Mouse (Mus musculus) activated CD4-positive, CD25-positive, alpha-beta regulatory T cell, adult 4 months (primary cell): ENCODE results near the gene Samd14. TPM values are rescaled to one million over a fixed set of nuclear protein-coding genes. Genes with fewer than 3 reads are reported as not detected.

Experiments used
- ATAC-seq: one replicate; pipeline ENCODE4 v1.8.0; 2017
- polyA plus RNA-seq, 2 experiments: library from polyadenylated mRNA; unstranded; fragments of 100-300 nt; shearing (Covaris generic); gene quantifications; one replicate each; pipeline ENCODE4 v1.2.1; 2017

Gene Samd14
- polyA plus RNA-seq, 2 experiments from 2014 or later = 0.32 TPM; not detected in 1

GRCm38 (mm10) chr11:95074694-95075093 lies 65.0 kb downstream of the Samd14 start:
- ATAC-seq = no peak

GRCm38 (mm10) chr11:95075197-95076040 lies 65.7 kb downstream of the Samd14 start:
- ATAC-seq = no peak

Other genes starting within 250 kb of the Samd14 start
- not detected for gene Tmem92, start 227.2 kb upstream of the Samd14 start, polyA plus RNA-seq
- under 1 TPM; 0.10 to 0.61 TPM for gene Col1a1, start 73.7 kb upstream of the Samd14 start, polyA plus RNA-seq
- not detected for gene Hils1, start 42.3 kb upstream of the Samd14 start, polyA plus RNA-seq
- under 1 TPM in 1 of 2 experiments, not detected in 1; 0.46 TPM for gene Sgca, start 33.6 kb upstream of the Samd14 start, polyA plus RNA-seq
- gene Ppp1r9b, start 18.8 kb upstream of the Samd14 start, polyA plus RNA-seq = 10 to 100 TPM; 23.1 to 24.0 TPM
- gene Pdk2, start 31.5 kb downstream of the Samd14 start, polyA plus RNA-seq = 1 to 10 TPM; 2.9 to 5.6 TPM
- gene Itga3, start 66.9 kb downstream of the Samd14 start, polyA plus RNA-seq = under 1 TPM; 0.56 to 0.64 TPM
- not detected for gene Dlx3, start 110.2 kb downstream of the Samd14 start, polyA plus RNA-seq
- gene Dlx4, start 136.4 kb downstream of the Samd14 start, polyA plus RNA-seq = not detected